Mouse (Mus musculus) ES-E14 (cell line): ENCODE measurements at regions not wholly inside any gene's neighbourhood (a gene's known extent, or its start where the extent isn't known, plus 50 kb on each side); places are given as distances from the start of the nearest gene placed in this dataset.

Experiments used
- DNase-seq: peaks from one replicate; pipeline ENCODE4 v3.0.0-alpha.2; 2013; ENCODE audit warnings: low read depth, low spot score
- H3K27ac ChIP-seq: 2 replicates; pipeline ENCODE4 v1.5.1; 2012; ENCODE audit warnings: low read depth, mild to moderate bottlenecking, low read length, moderate library complexity, mixed read lengths; ENCODE audit not compliant: poor library complexity, insufficient read depth, severe bottlenecking
- H3K36me3 ChIP-seq: 2 replicates; pipeline ENCODE4 v1.6.1; 2012; ENCODE audit warnings: mild to moderate bottlenecking, low read length, moderate library complexity, mixed read lengths; ENCODE audit not compliant: control insufficient read depth, poor library complexity, insufficient read depth, severe bottlenecking
- H3K4me1 ChIP-seq, 2 experiments: fragments of 150-350 bp in 1 of 2; sonication (generic) in 1 of 2; 2 replicates each; pipeline ENCODE4 v1.6.1; 2012; ENCODE audit warnings: low read length in 2 of 2, mild to moderate bottlenecking in 1 of 2, mixed read lengths in 1 of 2; ENCODE audit not compliant: control insufficient read depth in 2 of 2, insufficient read depth in 2 of 2, poor library complexity in 1 of 2
- H3K4me3 ChIP-seq, 2 experiments: fragments of 150-350 bp in 1 of 2; sonication (generic) in 1 of 2; 2 replicates each; pipeline ENCODE4 v1.5.1; 2012; ENCODE audit warnings: low read length in 2 of 2, low read depth in 1 of 2, mild to moderate bottlenecking in 1 of 2, mixed read lengths in 1 of 2; ENCODE audit not compliant: insufficient read depth in 1 of 2, poor library complexity in 1 of 2, severe bottlenecking in 1 of 2
- H3K9ac ChIP-seq: 2 replicates; pipeline ENCODE4 v1.6.1; 2012; ENCODE audit warnings: low read depth, mild to moderate bottlenecking, low read length, mixed read lengths; ENCODE audit not compliant: poor library complexity, insufficient read depth, severe bottlenecking
- H3K9me3 ChIP-seq: fragments of 150-350 bp; sonication (generic); 2 replicates; pipeline ENCODE4 v1.6.1; 2012; ENCODE audit warnings: low read depth, mild to moderate bottlenecking, low read length; ENCODE audit not compliant: control insufficient read depth, insufficient read depth
- CHD2 ChIP-seq: IDR thresholded peaks from 2 replicates; pipeline ENCODE4 v1.6.1; 2014; ENCODE audit warnings: mild to moderate bottlenecking, low read depth, low read length, inconsistent platforms
- HCFC1 ChIP-seq: IDR thresholded peaks from 2 replicates; pipeline ENCODE4 v1.6.1; 2012; ENCODE audit warnings: low read length, inconsistent platforms, borderline replicate concordance; ENCODE audit not compliant: insufficient read depth
- MAFK ChIP-seq: IDR thresholded peaks from 2 replicates; pipeline ENCODE4 v1.6.1; 2014; ENCODE audit warnings: mild to moderate bottlenecking, low read depth, low read length, inconsistent platforms; ENCODE audit not compliant: insufficient read depth
- ZC3H11A ChIP-seq: IDR thresholded peaks from 2 replicates; pipeline ENCODE4 v1.6.1; 2012; ENCODE audit warnings: low read depth, mild to moderate bottlenecking, inconsistent platforms, low read length, borderline replicate concordance
- ZNF384 ChIP-seq: IDR thresholded peaks from 2 replicates; pipeline ENCODE4 v1.6.1; 2012; ENCODE audit warnings: low read depth, low read length, inconsistent platforms
- in situ Hi-C, 2 experiments: fragments of 600-800 bp; cut with MboI; formaldehyde crosslinking; loops; one replicate each; pipeline ENCODE4 v1.15.1; 2025; ENCODE audit warnings: low sequenced_read_pairs in 2 of 2, inconsistent platforms in 1 of 2; ENCODE audit not compliant: unreplicated experiment in 2 of 2

DNA sequence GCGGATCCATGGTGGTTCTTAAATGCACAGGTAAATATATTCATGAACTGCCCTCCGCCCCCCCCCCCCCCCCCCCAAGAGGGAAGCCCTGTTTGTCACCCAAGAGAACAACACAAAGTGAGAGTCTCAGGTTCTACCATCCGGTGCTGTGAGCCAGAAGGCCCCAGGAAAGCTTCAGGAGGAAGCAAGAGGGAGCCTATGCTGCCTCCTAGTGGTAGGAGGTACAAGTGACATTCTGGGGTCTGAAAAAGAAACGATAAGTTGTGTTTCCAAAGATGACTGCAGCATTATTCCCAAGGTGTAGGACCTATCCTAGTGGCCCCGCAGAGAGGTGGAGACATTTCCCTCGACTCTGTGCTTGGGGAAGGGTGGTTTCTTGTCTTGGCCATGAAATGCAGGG is 109.7 kb upstream of the Kazn start:
- in situ Hi-C loops, result no loop called here
- H3K36me3 ChIP-seq, result no peaks in the 10 kb centered on the region
- H3K9ac ChIP-seq, result no peak overlapping the region
- TF ChIP-seq CHD2, result no peak
- no peak; the same call in 1 of the 2 replicates for TF ChIP-seq ZC3H11A
- TF ChIP-seq HCFC1, result no peak
- no peak for TF ChIP-seq MAFK
- TF ChIP-seq ZNF384, result no peak
- H3K4me3 ChIP-seq, result no peak overlapping the region
- DNase-seq, result peak; percentile 58
- H3K4me1 ChIP-seq, result peaks cover 0 to 2% of the 10 kb centered on the region in 2 experiments; a peak in 1 of 4 replicates
- no peaks in the 10 kb centered on the region for H3K9me3 ChIP-seq
- no peak overlapping the region for H3K27ac ChIP-seq

DNA sequence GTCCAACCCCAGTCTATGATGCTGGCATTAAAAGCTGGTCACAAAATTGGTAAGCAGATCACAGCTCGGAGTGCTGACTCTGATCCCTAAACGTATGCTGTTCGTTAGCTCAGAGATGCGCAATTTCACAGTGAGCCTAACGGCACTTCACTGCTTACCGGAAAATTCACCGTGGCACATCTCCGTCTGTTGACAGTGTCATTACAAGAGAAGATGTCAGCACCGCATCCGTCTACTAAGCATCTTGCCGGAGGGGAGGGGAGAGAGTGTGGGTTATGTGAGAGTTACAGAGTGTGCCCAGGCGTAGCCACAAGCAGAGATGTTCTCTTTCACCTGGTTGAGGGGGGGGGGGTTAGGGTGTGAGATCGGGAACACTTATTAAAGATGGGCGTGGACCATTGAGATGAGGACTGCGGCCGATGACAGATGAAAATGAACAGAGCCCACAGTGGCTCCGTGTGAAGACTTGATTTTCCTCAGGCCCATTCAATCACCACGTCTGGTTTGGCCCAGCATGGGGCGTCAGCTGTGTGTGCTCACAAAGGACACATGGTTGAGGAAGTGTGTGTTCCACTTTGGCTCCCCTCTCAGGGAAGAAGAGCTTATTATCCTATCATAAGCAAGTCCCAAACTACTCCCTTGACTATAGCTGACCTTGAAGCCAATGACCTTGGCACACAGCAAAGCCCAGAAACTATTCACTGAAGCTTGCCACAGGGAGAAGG is 103.4 kb upstream of the Kazn start:
- no peak for DNase-seq
- Histone ChIP-seq H3K9me3 (no peaks in the 10 kb centered on the region), H3K9ac (no peak overlapping the region), H3K36me3 (no peaks in the 10 kb centered on the region), H3K4me3 (no peak overlapping the region), H3K4me1 (peaks cover 4% of the 10 kb centered on the region in 2 experiments; a peak in 2 of 4 replicates), H3K27ac (no peak overlapping the region)
- in situ Hi-C loops, result no loop called here
- TF ChIP-seq HCFC1, result no peak
- no peak for TF ChIP-seq ZNF384
- TF ChIP-seq ZC3H11A, result no peak
- no peak for TF ChIP-seq MAFK
- TF ChIP-seq CHD2, result no peak

DNA sequence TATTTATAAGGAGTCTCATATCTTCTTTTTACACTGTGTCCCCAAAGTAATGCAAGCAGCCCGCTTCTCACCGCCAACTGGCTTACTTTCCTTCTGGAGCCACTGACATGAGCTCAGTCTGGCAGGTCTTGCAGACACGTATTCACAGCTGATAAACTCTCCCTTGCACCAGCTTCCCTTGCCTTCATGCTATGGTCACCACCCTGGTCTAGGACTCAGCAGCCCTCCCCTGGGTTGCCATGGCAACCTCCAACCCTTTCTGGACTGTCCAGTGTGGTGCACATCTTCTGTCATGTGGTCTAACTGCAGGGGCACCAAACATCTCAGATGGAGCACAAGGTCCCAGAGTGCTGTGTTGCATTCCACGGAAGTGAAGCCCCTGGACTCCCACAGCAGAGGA is 102.1 kb upstream of the Kazn start:
- Histone ChIP-seq H3K4me3 (no peak overlapping the region), H3K36me3 (no peaks in the 10 kb centered on the region), H3K27ac (no peak overlapping the region), H3K9ac (no peak overlapping the region), H3K9me3 (no peaks in the 10 kb centered on the region), H3K4me1 (peaks cover 4% of the 10 kb centered on the region in 2 experiments; a peak in 2 of 4 replicates)
- no peak for DNase-seq
- in situ Hi-C loops, result no loop called here
- TF ChIP-seq ZC3H11A, result no peak
- TF ChIP-seq MAFK, result no peak
- no peak for TF ChIP-seq ZNF384
- no peak for TF ChIP-seq CHD2
- TF ChIP-seq HCFC1, result no peak

DNA sequence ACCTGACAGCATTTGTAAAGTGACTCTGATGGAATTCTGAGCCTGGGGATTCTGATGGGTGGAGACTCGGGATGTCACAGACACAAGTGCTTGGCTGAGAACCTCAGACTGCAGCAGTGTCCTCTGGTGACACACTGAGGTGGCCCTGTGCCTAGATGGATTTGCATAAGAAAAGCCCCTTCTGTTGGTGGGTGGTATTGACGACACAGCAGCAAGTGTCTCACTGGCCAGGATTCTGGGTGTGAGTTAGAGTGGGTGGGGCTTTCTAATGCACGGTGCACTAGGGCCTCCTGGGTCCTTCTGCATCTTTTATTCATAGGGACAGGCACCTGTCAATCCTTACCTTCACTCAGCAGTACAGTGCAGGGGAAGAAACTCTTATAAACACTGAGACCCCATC is 100.9 kb upstream of the Kazn start:
- DNase-seq, result no peak
- Histone ChIP-seq H3K27ac (no peak overlapping the region), H3K36me3 (no peaks in the 10 kb centered on the region), H3K4me1 (peaks cover 4% of the 10 kb centered on the region in 2 experiments; a peak in 2 of 4 replicates), H3K9me3 (no peaks in the 10 kb centered on the region), H3K4me3 (no peak overlapping the region), H3K9ac (no peak overlapping the region)
- TF ChIP-seq HCFC1, result no peak
- in situ Hi-C loops, result no loop called here

DNA sequence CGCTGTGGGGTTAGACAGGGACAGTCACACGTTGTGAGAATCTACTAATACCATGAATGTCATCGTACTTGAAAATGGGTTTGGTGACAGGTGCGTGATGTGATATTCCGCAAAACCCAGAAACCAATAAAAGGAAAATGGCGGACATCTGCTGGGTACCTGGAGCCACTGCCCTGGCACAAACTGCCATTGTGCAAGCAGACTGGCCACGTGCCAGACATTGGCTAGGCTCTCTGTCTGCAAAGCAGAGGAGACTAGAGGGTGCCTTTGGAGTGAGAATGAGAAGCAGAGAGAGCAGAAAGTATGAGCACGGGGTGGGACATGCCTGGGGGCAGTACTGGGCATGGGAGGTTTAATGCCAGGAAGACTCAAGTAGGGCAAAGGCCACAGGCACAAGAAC is 98.5 kb upstream of the Kazn start:
- H3K36me3 ChIP-seq, result no peaks in the 10 kb centered on the region
- DNase-seq, result no peak
- TF ChIP-seq ZNF384 (no peak), CHD2 (no peak), MAFK (no peak), HCFC1 (no peak), ZC3H11A (no peak)
- H3K9me3 ChIP-seq, result no peaks in the 10 kb centered on the region
- H3K4me1 ChIP-seq, result peaks cover 1 to 4% of the 10 kb centered on the region in 2 experiments; a peak in 1 of 4 replicates
- in situ Hi-C loops, result no loop called here
- H3K27ac ChIP-seq, result no peak overlapping the region
- H3K9ac ChIP-seq, result no peak overlapping the region
- H3K4me3 ChIP-seq, result no peak overlapping the region
